Mouse (Mus musculus) limb, embryonic 10.5 days (tissue): ENCODE results near the gene Ank3. TPM values are rescaled to one million over a fixed set of nuclear protein-coding genes. Genes with fewer than 3 reads are reported as not detected.

Experiments
- DNase-seq: peaks from one replicate; pipeline ENCODE4 v3.0.0-alpha.2; 2017; ENCODE audit warnings: low spot score
- H3K27ac ChIP-seq: fragments of 300-500 bp; sonication (generic); 2 replicates; pipeline ENCODE4 v1.5.1; 2016; ENCODE audit warnings: mild to moderate bottlenecking
- H3K27me3 ChIP-seq: fragments of 300-500 bp; sonication (generic); 2 replicates; pipeline ENCODE4 v1.6.1; 2016; ENCODE audit warnings: low read depth, mild to moderate bottlenecking; ENCODE audit not compliant: poor library complexity, severe bottlenecking
- H3K36me3 ChIP-seq: fragments of 300-500 bp; sonication (generic); 2 replicates; pipeline ENCODE4 v1.6.1; 2016; ENCODE audit warnings: mild to moderate bottlenecking, moderate library complexity
- H3K4me1 ChIP-seq: fragments of 300-500 bp; sonication (generic); 2 replicates; pipeline ENCODE4 v1.6.1; 2016
- H3K4me3 ChIP-seq: fragments of 300-500 bp; sonication (generic); 2 replicates; pipeline ENCODE4 v1.5.1; 2016; ENCODE audit warnings: mild to moderate bottlenecking, moderate library complexity
- H3K9me3 ChIP-seq: fragments of 300-500 bp; sonication (generic); replicated peaks from 2 replicates; pipeline ENCODE4 v1.6.1; 2016; ENCODE audit warnings: mild to moderate bottlenecking
- WGBS: fragments of 180-500 bp; shearing (Covaris S2); methylation state at CpG from one replicate; pipeline ENCODE4 v1.1.7; 2016; 5-methylcytosine and 5-hydroxymethylcytosine counted together
- polyA plus RNA-seq: library from polyadenylated mRNA; unstranded; fragments of >200 nt; fragmentation: Nextera tagmentation; extraction: Ambion mirVana; gene quantifications from 2 replicates; pipeline ENCODE4 v1.2.1, GENCODE M21; 2016

Ank3 gene
- polyA plus RNA-seq, 1 experiment from 2014 or later = 26.1 TPM

GRCm38 (mm10) chr10:69553091-69553490 lies 154.5 kb downstream of the Ank3 start:
- Histone ChIP-seq H3K36me3 (no peaks in the 10 kb centered on the region), H3K4me1 (no peaks in the 10 kb centered on the region), H3K9me3 (no peaks in the 10 kb centered on the region), H3K27ac (no peak overlapping the region), H3K4me3 (no peak overlapping the region), H3K27me3 (no peaks in the 10 kb centered on the region)
- WGBS = 60% methylated on average over 1 of the region's 1 CpGs
- DNase-seq = no peak

- Histone ChIP-seq H3K27me3 (no peaks in the 10 kb centered on the region), H3K36me3 (no peaks in the 10 kb centered on the region), H3K4me1 (no peaks in the 10 kb centered on the region), H3K4me3 (no peak overlapping the region), H3K9me3 (no peaks in the 10 kb centered on the region), H3K27ac (no peak overlapping the region)
- no peak for DNase-seq
- WGBS = 87% methylated on average over 4 of the region's 4 CpGs
Measured at GRCm38 (mm10) chr10:69555592-69555991, 157.0 kb downstream of the Ank3 start.

GRCm38 (mm10) chr10:69556278-69556677 lies 157.7 kb downstream of the Ank3 start:
- Histone ChIP-seq H3K27me3 (no peaks in the 10 kb centered on the region), H3K4me3 (no peak overlapping the region)
- WGBS = 21% methylated on average over 13 of the region's 13 CpGs

GRCm38 (mm10) chr10:69560237-69560636 lies 161.7 kb downstream of the Ank3 start:
- 88% methylated on average over 1 of the region's 1 CpGs for WGBS
- H3K36me3 ChIP-seq = no peaks in the 10 kb centered on the region
- H3K27me3 ChIP-seq = no peaks in the 10 kb centered on the region
- peaks cover 4% of the 10 kb centered on the region for H3K4me1 ChIP-seq
- H3K27ac ChIP-seq = no peak overlapping the region
- H3K4me3 ChIP-seq = no peak overlapping the region
- no peaks in the 10 kb centered on the region for H3K9me3 ChIP-seq
- no peak for DNase-seq

More at GRCm38 (mm10) chr10:69556278-69556677, 157.7 kb downstream of the Ank3 start:
- H3K27ac ChIP-seq = no peak overlapping the region
- H3K4me1 ChIP-seq = no peaks in the 10 kb centered on the region
- peak; percentile 69 for DNase-seq
- H3K9me3 ChIP-seq = no peaks in the 10 kb centered on the region
- no peaks in the 10 kb centered on the region for H3K36me3 ChIP-seq

GRCm38 (mm10) chr10:69562931-69563330 lies 164.4 kb downstream of the Ank3 start:
- WGBS = 78% methylated on average over 4 of the region's 4 CpGs
- DNase-seq = no peak
- no peak overlapping the region for H3K4me3 ChIP-seq

GRCm38 (mm10) chr10:69565052-69565451 lies 166.5 kb downstream of the Ank3 start:
- Histone ChIP-seq H3K27me3 (no peaks in the 10 kb centered on the region), H3K36me3 (no peaks in the 10 kb centered on the region), H3K9me3 (no peaks in the 10 kb centered on the region), H3K4me1 (peaks cover 15% of the 10 kb centered on the region), H3K4me3 (no peak overlapping the region), H3K27ac (no peak overlapping the region)
- no peak for DNase-seq
- 82% methylated on average over 4 of the region's 4 CpGs for WGBS

More at GRCm38 (mm10) chr10:69562931-69563330, 164.4 kb downstream of the Ank3 start:
- H3K4me1 ChIP-seq = peaks cover 4% of the 10 kb centered on the region
- no peaks in the 10 kb centered on the region for H3K9me3 ChIP-seq
- H3K27ac ChIP-seq = no peak overlapping the region
- H3K36me3 ChIP-seq = no peaks in the 10 kb centered on the region
- H3K27me3 ChIP-seq = no peaks in the 10 kb centered on the region

DNA sequence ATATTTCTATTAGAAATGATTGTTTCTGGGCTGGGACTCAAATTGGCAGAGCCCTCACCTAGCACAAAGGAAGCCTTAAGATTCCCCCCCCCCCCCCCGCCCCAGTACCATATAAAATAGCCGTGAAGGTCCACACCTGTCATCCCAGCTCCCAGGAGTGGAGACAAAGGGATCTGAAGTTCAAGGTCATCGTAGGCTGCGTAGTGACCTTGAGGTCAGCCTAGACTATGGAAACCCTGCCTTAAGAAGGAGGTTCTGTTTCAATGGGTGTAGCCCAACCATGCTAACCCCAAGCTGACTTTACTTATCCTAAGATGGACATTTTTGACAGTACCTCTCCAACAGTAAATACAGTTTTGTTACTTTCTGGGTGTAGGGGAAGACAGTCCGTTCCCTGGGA lies 170.4 kb downstream of the Ank3 start:
- Histone ChIP-seq H3K4me3 (no peak overlapping the region), H3K36me3 (no peaks in the 10 kb centered on the region), H3K4me1 (peaks cover 47% of the 10 kb centered on the region), H3K27me3 (peaks cover 20% of the 10 kb centered on the region), H3K27ac (no peak overlapping the region), H3K9me3 (no peaks in the 10 kb centered on the region)
- DNase-seq = no peak
- WGBS = 76% methylated on average over 5 of the region's 5 CpGs

- WGBS = 59% methylated on average over 8 of the region's 8 CpGs
- DNase-seq = no peak
- no peak overlapping the region for H3K27ac ChIP-seq
Measured at GRCm38 (mm10) chr10:69569740-69570139, 171.2 kb downstream of the Ank3 start.

DNA sequence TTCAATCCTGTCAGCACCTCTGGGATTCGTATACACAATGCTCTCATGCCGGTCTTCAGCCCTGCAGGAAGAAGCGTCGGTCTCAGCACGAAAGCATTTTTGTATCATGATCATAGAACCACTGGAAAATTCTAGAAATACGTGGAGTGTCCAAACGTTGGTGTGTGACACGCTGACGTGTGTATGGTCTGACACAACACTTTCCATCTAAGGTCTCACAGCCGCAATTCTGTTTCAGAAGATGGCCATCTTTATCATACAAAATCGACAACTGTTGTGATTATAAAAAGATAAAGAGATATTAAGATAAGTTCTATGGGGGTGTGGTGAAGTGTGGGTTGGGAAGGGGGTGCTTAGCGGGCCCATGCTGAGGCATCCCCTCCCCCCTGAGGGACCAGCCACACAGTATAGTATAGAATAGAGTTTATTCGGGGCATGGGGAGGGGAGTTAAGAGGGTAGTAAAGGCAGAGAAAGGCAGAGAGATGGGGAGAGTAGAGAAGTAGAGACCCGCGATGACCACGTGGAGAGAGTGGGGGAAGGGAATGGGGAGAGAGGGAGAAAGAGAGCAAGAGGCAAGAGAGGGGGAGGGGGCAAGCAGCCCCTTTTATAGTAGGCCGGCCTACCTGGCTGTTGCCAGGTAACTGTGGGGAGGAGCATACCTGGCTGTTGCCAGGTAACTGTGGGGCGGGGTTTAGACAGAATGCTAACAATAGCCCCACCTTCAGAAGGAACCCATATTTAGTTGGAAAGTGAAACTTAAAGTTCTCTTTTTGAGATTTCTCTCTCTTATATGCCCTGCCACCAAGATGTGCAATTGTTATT lies 172.1 kb downstream of the Ank3 start:
- Histone ChIP-seq H3K27ac (peak overlapping the region; percentile 66), H3K9me3 (no peaks in the 10 kb centered on the region), H3K4me1 (peaks cover 55% of the 10 kb centered on the region), H3K4me3 (peak overlapping the region; percentile 42), H3K27me3 (peaks cover 25% of the 10 kb centered on the region), H3K36me3 (no peaks in the 10 kb centered on the region)
- peak; percentile 50 for DNase-seq
- WGBS = 40% methylated on average over 18 of the region's 18 CpGs

More at GRCm38 (mm10) chr10:69569740-69570139, 171.2 kb downstream of the Ank3 start:
- Histone ChIP-seq H3K9me3 (no peaks in the 10 kb centered on the region), H3K4me1 (peaks cover 52% of the 10 kb centered on the region), H3K36me3 (no peaks in the 10 kb centered on the region), H3K27me3 (peaks cover 22% of the 10 kb centered on the region), H3K4me3 (no peak overlapping the region)

DNA sequence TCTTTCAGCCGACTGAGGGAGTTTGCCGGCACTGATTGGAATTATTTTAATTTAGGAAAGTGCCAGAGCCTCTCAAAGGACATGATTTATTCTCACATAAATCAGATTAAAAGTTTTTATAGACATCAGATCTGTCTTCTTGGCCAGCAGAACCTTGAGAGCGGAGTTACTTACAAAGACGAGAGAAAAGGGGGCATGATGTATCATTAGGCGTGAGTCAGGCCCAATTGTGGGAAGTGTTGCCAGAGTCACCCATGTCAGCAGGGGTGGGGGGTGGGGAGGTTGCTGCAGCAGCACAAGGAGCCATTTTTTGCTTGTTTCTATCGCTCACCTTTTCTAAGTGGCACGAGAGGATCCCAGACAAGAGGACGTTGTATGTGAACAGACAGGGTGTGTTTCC lies 172.8 kb downstream of the Ank3 start:
- H3K27me3 ChIP-seq = peaks cover 25% of the 10 kb centered on the region
- H3K36me3 ChIP-seq = no peaks in the 10 kb centered on the region
- peak overlapping the region; percentile 66 for H3K27ac ChIP-seq
- peak overlapping the region; percentile 42 for H3K4me3 ChIP-seq
- under 1% methylated on average over 8 of the region's 8 CpGs for WGBS
- no peaks in the 10 kb centered on the region for H3K9me3 ChIP-seq
- H3K4me1 ChIP-seq = peaks cover 61% of the 10 kb centered on the region
- peak; percentile 60 for DNase-seq

- Histone ChIP-seq H3K27ac (no peak overlapping the region), H3K4me1 (peaks cover 61% of the 10 kb centered on the region), H3K27me3 (peaks cover 25% of the 10 kb centered on the region), H3K36me3 (no peaks in the 10 kb centered on the region), H3K9me3 (no peaks in the 10 kb centered on the region), H3K4me3 (peak overlapping the region; percentile 42)
- no peak for DNase-seq
- WGBS = 4% methylated on average over 9 of the region's 9 CpGs
Measured at GRCm38 (mm10) chr10:69571972-69572371, 173.4 kb downstream of the Ank3 start.

DNA sequence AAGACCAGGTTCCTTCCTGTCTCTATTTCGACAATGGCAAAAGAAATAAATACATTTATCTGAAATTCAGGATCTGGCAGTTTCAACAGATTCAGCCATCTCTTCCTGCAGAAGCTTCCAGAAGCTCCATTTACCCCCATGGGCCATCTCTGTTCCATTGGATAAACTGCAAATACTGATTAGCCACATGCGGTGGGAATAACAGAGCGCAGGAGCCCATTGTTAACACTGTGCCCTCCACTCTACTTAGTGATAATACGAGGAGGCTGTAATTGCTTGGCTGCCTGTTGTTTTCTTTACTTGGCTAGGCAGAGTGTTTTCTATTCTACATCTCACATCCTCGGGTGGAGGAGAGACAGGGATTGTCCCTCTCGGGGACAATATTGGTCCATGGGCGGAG lies 174.5 kb downstream of the Ank3 start:
- Histone ChIP-seq H3K27ac (no peak overlapping the region), H3K4me3 (no peak overlapping the region), H3K27me3 (peaks cover 25% of the 10 kb centered on the region), H3K9me3 (no peaks in the 10 kb centered on the region), H3K4me1 (peaks cover 61% of the 10 kb centered on the region), H3K36me3 (no peaks in the 10 kb centered on the region)
- 39% methylated on average over 7 of the region's 7 CpGs for WGBS
- DNase-seq = no peak

GRCm38 (mm10) chr10:69573746-69574145 lies 175.2 kb downstream of the Ank3 start:
- no peak overlapping the region for H3K27ac ChIP-seq
- H3K36me3 ChIP-seq = no peaks in the 10 kb centered on the region
- peaks cover 64% of the 10 kb centered on the region for H3K4me1 ChIP-seq
- H3K27me3 ChIP-seq = peaks cover 25% of the 10 kb centered on the region
- no peaks in the 10 kb centered on the region for H3K9me3 ChIP-seq
- WGBS = 8% methylated on average over 3 of the region's 3 CpGs
- H3K4me3 ChIP-seq = peak overlapping the region; percentile 8; the same call in 1 of the 2 replicates
- DNase-seq = no peak
